Mouse (Mus musculus) olfactory bulb, adult 2 months (tissue): ENCODE data around the gene Tmem266.

Experiments
- CTCF ChIP-seq: fragments of 200-500 bp; IDR thresholded peaks from 2 replicates; pipeline ENCODE4 v1.5.1; 2012; ENCODE audit warnings: low read depth, mild to moderate bottlenecking, low read length, moderate library complexity; ENCODE audit not compliant: insufficient read depth
- POLR2A ChIP-seq: fragments of 200-500 bp; IDR thresholded peaks from 2 replicates; pipeline ENCODE4 v1.6.1; 2012; ENCODE audit warnings: mild to moderate bottlenecking, low read depth, low read length, moderate library complexity; ENCODE audit not compliant: insufficient read depth

DNA sequence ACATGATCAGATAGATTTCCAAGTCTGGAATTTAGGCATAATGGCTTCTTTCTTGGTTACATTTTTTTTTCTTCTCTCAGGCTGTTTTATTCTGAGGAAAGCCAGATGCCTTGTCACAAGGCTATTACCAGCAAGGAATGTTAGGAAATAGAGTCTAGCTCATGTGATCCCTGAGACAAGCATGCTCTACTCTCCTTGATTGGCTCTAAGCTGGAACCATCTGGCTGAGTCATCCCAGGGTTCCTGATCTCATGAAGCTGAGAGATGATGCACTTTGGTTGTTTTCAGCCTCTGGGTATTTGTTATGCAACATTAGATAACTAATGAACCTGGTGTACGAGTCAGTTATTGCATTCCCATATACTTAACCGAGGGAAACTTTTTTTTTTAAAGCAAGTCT lies 30.5 kb upstream of the Tmem266 start:
- no peak for TF ChIP-seq POLR2A
- no peak for TF ChIP-seq CTCF
